Mouse (Mus musculus) liver, adult 2 months (tissue): ENCODE data around the gene Catsperg1. TPM values are rescaled to one million over a fixed set of nuclear protein-coding genes. Genes with fewer than 3 reads are reported as not detected.

Experiments
- DNase-seq: peaks from one replicate; pipeline ENCODE4 v3.0.0-alpha.2; 2011; ENCODE audit warnings: low read depth, low spot score; ENCODE audit errors: extremely low read depth
- H3K27ac ChIP-seq: fragments of 200-500 bp; replicated peaks from 2 replicates; pipeline ENCODE4 v1.5.1; 2012; ENCODE audit warnings: low read depth, mild to moderate bottlenecking, control low read depth, inconsistent platforms, low read length; ENCODE audit not compliant: insufficient read depth
- H3K27me3 ChIP-seq: fragments of 200-500 bp; 2 replicates; pipeline ENCODE4 v1.6.1; 2012; ENCODE audit warnings: mild to moderate bottlenecking, moderate library complexity, low read length, inconsistent platforms; ENCODE audit not compliant: control insufficient read depth, insufficient read depth
- H3K36me3 ChIP-seq: fragments of 200-500 bp; 2 replicates; pipeline ENCODE4 v1.6.1; 2012; ENCODE audit warnings: low read length, inconsistent platforms; ENCODE audit not compliant: control insufficient read depth, insufficient read depth
- H3K4me1 ChIP-seq: fragments of 200-500 bp; 2 replicates; pipeline ENCODE4 v1.6.1; 2011; ENCODE audit warnings: low read length; ENCODE audit not compliant: control insufficient read depth, insufficient read depth
- H3K4me3 ChIP-seq: fragments of 200-500 bp; 2 replicates; pipeline ENCODE4 v1.5.1; 2011; ENCODE audit warnings: low read depth, mild to moderate bottlenecking, control low read depth, low read length, moderate library complexity; ENCODE audit not compliant: insufficient read depth
- H3K79me2 ChIP-seq: fragments of 200-500 bp; 2 replicates; pipeline ENCODE4 v1.6.1; 2012; ENCODE audit warnings: inconsistent platforms, mild to moderate bottlenecking, low read length, moderate library complexity; ENCODE audit not compliant: control insufficient read depth, insufficient read depth
- H3K9ac ChIP-seq: fragments of 200-500 bp; 2 replicates; pipeline ENCODE4 v1.6.1; 2012; ENCODE audit warnings: low read depth, mild to moderate bottlenecking, control low read depth, inconsistent platforms, low read length
- CTCF ChIP-seq: fragments of 200-500 bp; IDR thresholded peaks from 2 replicates; pipeline ENCODE4 v1.5.1; 2011; ENCODE audit warnings: low read depth, low read length, control low read depth
- POLR2A ChIP-seq: fragments of 200-500 bp; IDR thresholded peaks from 2 replicates; pipeline ENCODE4 v1.6.1; 2011; ENCODE audit warnings: low read length, control low read depth; ENCODE audit not compliant: insufficient read depth; ENCODE audit errors: extremely low read depth
- WGBS: fragments of 180-500 bp; shearing (Covaris S2); methylation state at CpG from one replicate; pipeline ENCODE4 v1.1.7; 2018; 5-methylcytosine and 5-hydroxymethylcytosine counted together
- polyA plus RNA-seq: library from polyadenylated mRNA; depleted of rRNA; stranded (reverse); fragments of >200 nt; gene quantifications from 2 replicates; pipeline ENCODE4 v1.2.3, GENCODE M21; 2012
- total RNA-seq: library from RNA; depleted of rRNA; stranded (reverse); fragments of >200 nt; gene quantifications from 2 replicates; pipeline ENCODE4 v1.2.3, GENCODE M21; 2014

Catsperg1 gene
- total and polyA plus RNA-seq, 2 experiments, result 0.24 to 0.28 TPM

GRCm38 (mm10) chr7:29168121-29168695, 45.6 kb downstream of the Catsperg1 start:
- Histone ChIP-seq H3K79me2 (no peaks in the 10 kb centered on the region), H3K36me3 (no peaks in the 10 kb centered on the region), H3K9ac (no peak overlapping the region), H3K27me3 (0 out of 2 replicates have a peak, but pooled peaks cover 2% of the 10 kb centered on the region), H3K4me3 (no peak overlapping the region), H3K27ac (no peak overlapping the region), H3K4me1 (peaks cover 6% of the 10 kb centered on the region)
- TF ChIP-seq CTCF (no peak), POLR2A (no peak)
- 20% methylated on average over 10 of the region's 10 CpGs for WGBS
- no peak for DNase-seq

- no peak overlapping the region for H3K9ac ChIP-seq
- H3K36me3 ChIP-seq, result no peaks in the 10 kb centered on the region
- 42% methylated on average over 19 of the region's 19 CpGs for WGBS
- no peak for DNase-seq
- H3K79me2 ChIP-seq, result no peaks in the 10 kb centered on the region
- H3K4me1 ChIP-seq, result peaks cover 6% of the 10 kb centered on the region
- no peak overlapping the region for H3K27ac ChIP-seq
- H3K27me3 ChIP-seq, result 0 out of 2 replicates have a peak, but pooled peaks cover 2% of the 10 kb centered on the region
- TF ChIP-seq CTCF (no peak), POLR2A (no peak)
- no peak overlapping the region for H3K4me3 ChIP-seq
Measured at GRCm38 (mm10) chr7:29167656-29168055, 46.2 kb downstream of the Catsperg1 start.

GRCm38 (mm10) chr7:29162750-29163525, 50.9 kb downstream of the Catsperg1 start:
- 23% methylated on average over 9 of the region's 9 CpGs for WGBS
- Histone ChIP-seq H3K36me3 (no peaks in the 10 kb centered on the region), H3K4me3 (no peak overlapping the region), H3K27me3 (0 out of 2 replicates have a peak, but pooled peaks cover 3% of the 10 kb centered on the region), H3K4me1 (no peaks in the 10 kb centered on the region), H3K79me2 (no peaks in the 10 kb centered on the region), H3K27ac (no peak overlapping the region), H3K9ac (no peak overlapping the region)
- DNase-seq, result peak; percentile 67
- TF ChIP-seq CTCF (no peak), POLR2A (no peak)

- Histone ChIP-seq H3K36me3 (no peaks in the 10 kb centered on the region), H3K4me3 (no peak overlapping the region), H3K4me1 (no peaks in the 10 kb centered on the region), H3K9ac (no peak overlapping the region), H3K27ac (no peak overlapping the region), H3K27me3 (0 out of 2 replicates have a peak, but pooled peaks cover 3% of the 10 kb centered on the region), H3K79me2 (no peaks in the 10 kb centered on the region)
- no peak for DNase-seq
- 73% methylated on average over 5 of the region's 5 CpGs for WGBS
- TF ChIP-seq POLR2A (no peak), CTCF (no peak)
Measured at GRCm38 (mm10) chr7:29162294-29162693, 51.5 kb downstream of the Catsperg1 start.

GRCm38 (mm10) chr7:29158264-29158663, 55.6 kb downstream of the Catsperg1 start:
- Histone ChIP-seq H3K4me1 (peaks cover 3% of the 10 kb centered on the region; the same call in 1 of the 2 replicates), H3K36me3 (peaks cover 2% of the 10 kb centered on the region; the same call in 1 of the 2 replicates), H3K27me3 (0 out of 2 replicates have a peak, but pooled peaks cover 3% of the 10 kb centered on the region), H3K4me3 (no peak overlapping the region), H3K79me2 (no peaks in the 10 kb centered on the region), H3K9ac (no peak overlapping the region), H3K27ac (no peak overlapping the region)
- 10% methylated on average over 5 of the region's 5 CpGs for WGBS
- no peak for DNase-seq
- no peak for TF ChIP-seq POLR2A
- TF ChIP-seq CTCF, result no peak
